Mouse (Mus musculus) c-Kit-negative CD71-positive TER-119-positive erythroid progenitor cells, embryonic 14.5 days (primary cell): ENCODE measurements around the gene Rnps1.
"Not testable (repeated sequence)": the region's sequence is repeated elsewhere in the genome, so short reads cannot be mapped to it uniquely, and the experiment has no call there.

Experiments
- DNase-seq: peaks from one replicate; pipeline ENCODE4 v3.0.0-alpha.2; 2013; ENCODE audit warnings: low read depth, low spot score

The Rnps1 gene

DNA sequence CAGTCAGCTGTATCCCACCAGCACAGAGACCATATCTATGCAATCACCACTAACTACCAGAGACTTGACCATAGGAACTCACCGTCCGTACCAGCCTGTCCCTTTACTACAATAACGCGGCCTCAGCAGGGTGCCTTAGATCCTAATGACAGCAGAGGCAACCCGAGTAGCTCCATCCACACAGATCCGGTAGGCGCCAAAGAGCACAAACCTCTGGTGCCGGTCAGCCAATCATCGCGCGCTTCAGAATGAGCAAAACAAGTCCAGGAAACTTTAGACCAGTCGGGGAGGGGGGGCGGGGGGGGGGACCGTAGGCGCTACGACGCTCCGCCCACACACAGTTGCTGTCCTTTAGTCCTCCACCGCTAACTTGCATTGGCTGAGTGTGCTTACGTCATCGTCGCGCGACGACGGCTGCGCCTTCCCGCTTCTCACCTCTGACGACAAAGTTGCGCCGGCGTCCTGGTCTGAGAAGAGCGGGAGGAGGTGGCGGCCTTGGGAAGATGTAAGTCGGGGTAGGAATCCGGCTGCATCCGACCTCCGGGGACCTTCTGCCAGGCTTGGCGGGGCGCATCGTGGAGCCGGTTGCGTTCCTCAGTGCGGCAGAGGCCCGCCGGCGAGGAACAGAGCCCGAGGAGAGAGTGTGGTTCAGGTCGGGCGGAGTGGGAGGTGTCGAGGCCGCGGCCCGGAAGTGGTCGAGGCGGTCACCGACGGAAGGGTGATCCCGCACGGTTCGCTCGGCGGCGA is at the start of gene Rnps1:
Gene Rnps1 (plus strand): TSS at position 336 of the 747 bp plus-strand sequence.
- peak; percentile 99 for DNase-seq

DNA sequence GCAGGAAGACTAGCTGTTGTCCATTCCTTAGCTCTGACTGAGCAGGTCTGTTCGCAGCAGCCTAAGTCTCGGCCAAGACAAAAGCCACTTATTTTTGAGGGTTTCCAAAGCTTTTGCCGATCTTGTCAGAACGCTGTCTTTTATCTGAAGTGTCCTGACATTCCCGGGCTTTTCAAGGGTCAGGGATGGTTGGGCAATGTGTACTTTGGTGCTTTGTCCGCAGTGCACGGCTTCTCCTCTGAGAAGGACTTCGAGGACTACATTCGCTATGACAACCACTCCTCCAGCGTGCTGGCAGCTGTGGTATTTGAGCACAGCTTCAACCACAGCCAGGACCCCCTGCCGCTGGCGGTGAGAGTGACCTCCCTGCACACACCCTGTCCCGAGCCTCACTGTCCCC is 48.5 kb upstream of the Rnps1 start:
- no peak for DNase-seq

DNA sequence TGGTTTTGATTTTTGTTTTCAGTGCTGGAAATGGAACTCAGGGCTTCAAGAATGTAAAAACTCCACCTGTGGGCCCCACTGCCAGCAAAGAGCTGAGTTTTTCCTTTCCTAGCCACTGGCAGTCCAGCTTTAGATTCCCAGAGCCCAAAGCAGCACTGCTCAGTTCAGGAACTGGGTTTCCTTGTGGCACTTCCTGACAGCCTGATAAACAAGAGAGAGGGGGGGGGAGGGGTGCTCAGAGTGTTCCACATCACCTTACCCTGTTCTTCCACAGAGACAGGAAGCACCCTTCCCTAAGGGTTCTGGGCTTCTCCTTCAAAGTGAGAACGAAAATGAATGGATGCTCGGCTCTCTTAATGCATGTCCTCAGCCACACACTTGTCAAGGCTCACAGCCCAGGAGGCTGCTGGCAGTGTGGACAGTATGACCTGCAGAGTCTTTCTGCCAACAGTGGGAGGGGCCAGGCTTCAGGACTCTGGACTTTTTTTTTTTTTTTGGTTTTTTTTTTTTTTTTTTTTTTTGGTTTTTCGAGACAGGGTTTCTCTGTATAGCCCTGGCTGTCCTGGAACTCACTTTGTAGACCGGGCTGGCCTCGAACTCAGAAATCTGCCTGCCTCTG is 39.2 kb upstream of the Rnps1 start:
- no peak for DNase-seq

DNA sequence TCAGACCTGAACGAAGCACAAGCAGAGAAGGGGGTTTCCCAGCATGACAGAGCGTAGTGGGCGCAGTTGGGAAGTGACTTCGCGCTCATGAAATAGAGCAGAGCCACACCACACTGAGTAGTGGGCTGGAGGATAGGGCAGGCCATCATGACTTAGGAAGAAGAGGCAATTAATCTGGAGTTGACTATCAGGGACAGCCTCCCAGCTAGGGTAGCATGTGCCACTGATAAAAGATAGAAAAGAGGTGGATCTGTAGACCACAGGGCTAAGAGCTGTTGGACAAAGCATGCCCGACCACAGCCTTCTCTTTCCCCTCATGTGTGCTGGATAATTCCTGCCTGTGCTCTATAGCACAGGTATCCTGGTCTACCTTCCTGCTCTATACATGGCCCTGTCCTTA is 38.5 kb upstream of the Rnps1 start:
- DNase-seq: no peak

DNA sequence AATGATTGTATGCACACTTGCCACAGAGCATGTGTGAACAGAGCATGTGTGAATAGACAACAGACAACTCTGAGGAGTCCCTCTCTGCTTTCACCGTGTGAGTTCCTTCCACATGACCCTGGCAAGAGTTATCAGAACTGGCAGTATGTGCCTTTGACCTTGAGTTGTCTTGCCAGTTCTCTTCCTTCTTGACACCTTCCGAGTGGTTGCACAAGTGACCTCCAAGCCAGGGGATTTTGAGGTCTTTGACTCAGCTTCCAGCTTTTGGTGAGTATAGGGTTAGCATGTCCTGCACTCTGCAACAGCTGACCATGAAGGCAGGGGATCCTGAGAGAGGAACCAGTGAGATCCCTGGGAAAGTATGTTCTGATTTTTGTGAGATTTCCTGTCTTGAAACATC is 35.9 kb upstream of the Rnps1 start:
- DNase-seq: no peak

DNA sequence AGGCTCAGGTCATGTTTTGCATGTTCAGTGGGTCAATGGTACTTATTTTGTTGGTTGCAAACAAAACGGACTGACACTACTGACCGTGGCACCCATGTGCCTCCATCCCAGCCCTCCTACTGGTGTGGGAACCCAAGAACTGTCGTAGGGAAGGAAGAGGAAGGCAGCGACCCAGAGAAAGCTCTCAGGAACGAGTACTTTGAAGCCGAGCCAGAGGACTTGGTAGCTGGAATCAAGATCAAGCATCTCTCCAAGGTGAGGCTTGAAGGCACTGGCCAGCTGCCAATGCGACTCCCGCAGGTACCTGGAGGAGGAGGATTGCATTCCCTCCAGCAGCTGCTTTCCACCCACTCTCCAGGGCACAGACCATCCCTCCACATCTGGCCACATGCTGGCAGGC is 30.6 kb upstream of the Rnps1 start:
- no peak for DNase-seq

DNA sequence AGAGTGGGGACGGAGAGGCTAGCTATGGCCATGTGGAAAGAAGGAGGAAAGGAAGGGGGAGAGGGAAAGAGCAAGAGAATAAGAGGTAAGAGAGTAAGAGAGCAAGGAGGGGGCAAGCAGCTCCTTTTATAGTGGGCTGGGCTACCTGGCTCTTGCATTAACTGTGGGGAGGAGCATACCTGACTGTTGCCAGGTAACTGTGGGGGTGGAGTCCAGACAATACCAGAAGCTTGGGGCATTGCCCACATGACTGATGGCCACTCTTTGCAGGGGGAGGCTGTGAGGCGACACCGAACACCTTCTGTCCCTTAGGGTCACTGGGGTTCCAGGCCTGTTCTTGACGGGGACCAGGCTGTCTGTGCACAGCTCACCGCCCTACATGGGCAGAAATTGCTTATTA is 25.7 kb upstream of the Rnps1 start:
- DNase-seq: no peak

DNA sequence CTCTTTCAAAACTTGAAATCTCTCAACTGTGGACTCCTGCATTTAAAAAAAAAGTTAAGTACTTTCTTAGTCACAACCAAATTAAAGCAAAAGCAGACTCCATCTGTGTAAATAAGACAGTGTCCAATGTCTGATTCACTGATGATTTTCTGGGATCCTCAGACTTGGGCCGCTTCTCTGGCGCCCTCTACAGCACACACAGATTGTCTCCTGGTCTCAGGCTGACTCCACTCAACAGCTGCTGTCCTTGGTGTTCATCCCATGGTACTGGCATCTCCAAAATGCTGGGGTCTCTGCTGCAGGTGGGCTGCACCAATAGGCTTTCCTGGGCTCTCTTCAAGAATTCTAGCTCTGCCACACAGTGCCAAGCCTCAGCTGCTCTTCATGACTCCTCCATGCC is 24.5 kb upstream of the Rnps1 start:
- no peak for DNase-seq

DNA sequence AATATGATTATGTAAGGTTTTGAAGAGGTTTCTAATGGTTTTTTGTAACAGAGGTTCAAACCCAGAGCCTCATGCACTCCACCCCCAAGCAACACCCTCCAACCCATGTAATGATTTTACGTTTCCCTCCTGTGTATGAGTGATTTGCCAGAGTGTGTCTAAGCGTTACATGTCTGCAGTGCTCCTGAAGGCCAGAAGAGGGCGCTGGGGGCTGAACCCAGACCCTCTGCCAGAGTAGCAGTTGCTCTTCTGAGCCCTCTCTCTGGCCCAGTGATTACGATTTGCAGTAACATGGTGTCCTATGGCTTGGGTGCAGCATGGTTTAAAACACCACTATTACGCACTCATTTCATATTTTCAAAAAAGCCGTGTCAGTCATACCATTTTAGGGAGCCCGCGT is 23.2 kb upstream of the Rnps1 start:
- no peak for DNase-seq

DNA sequence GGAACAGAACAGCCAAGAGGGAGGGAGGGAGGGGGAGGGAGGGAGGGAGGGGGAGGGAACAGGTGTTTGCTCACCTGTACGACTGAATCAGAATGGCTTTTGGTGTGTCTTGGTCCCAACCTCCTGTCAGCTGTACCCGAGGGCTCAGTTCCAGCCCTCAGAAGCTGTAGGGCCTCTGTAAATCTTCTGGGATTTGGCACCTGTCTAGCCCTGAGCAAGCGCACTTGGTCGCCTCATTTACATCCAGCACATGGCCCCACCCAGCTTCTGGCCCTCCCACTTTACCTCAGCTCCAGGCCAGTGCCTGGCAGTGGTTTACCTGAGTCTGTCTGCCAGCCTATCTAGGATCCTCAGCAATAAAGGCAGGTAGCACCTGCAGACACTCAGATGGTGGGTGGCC is 20.8 kb upstream of the Rnps1 start:
- DNase-seq: no peak

DNA sequence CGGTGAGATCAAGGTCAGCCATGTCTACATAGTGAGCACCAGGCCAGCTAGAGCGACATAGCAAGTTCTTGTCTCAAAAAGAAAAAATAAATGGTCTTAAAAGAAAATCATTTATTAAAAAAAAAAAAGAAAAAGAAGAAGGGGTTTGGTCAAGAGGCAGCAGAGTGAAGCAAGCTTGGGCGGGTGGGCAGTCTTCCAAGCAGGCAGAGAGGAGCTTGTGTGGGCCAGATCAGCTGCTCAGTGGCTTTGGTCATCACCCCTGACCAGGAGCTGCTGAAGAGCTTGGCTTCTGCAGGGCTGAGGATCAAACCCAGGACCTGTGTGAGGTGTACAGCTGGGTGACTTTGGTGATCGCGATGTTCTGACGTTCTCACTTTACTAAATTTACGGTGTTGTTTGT is 19.9 kb upstream of the Rnps1 start:
- no peak for DNase-seq

DNA sequence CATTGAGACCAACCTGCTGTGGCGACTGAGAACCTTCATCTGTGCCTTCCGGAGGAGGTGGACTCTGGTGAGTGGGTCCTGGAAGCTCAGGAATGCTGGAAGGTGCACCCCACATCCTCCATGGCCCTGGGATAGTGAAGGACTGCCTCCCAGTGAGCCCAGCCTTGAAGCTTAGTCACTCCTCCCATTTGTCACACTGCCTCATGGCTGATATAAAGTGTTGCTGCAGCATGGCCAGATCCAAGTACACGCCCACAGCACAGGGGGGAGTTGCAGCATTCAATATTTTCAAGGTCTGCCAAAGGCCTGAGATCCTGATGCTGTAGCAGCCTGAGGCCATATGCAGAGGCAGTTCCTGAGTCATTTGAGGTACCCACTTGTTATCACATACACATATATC is 12.0 kb upstream of the Rnps1 start:
- DNase-seq: no peak

DNA sequence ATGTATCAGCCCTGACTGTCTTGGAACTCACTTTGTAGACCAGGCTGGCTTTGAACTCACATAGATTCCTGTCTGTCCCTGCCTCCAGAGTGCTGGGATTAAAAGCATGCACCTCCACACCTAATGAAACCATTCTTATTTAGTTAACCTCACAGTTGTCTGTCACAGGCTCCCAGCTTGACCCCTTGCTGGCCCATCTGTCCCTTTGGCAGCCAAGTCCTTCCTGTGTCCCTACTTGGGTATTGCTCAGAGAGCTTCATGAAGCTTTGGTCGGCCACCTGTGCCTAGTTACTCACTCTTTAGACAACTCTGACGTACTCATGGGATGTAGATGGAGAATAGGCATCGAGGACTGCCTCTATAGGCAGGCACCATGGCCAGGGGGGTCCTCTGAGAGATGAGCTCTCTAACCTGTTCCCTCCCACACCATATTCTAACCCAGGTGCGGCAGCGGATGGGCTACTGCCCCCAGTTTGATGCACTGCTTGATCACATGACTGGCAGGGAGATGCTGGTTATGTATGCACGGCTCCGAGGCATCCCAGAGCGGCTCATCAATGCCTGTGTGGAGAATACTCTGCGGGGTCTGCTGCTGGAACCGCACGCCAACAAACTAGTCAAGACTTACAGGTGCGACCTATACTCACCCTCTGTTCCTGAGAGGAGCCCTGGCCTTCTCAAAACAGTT is 7.1 kb upstream of the Rnps1 start:
- DNase-seq: no peak

DNA sequence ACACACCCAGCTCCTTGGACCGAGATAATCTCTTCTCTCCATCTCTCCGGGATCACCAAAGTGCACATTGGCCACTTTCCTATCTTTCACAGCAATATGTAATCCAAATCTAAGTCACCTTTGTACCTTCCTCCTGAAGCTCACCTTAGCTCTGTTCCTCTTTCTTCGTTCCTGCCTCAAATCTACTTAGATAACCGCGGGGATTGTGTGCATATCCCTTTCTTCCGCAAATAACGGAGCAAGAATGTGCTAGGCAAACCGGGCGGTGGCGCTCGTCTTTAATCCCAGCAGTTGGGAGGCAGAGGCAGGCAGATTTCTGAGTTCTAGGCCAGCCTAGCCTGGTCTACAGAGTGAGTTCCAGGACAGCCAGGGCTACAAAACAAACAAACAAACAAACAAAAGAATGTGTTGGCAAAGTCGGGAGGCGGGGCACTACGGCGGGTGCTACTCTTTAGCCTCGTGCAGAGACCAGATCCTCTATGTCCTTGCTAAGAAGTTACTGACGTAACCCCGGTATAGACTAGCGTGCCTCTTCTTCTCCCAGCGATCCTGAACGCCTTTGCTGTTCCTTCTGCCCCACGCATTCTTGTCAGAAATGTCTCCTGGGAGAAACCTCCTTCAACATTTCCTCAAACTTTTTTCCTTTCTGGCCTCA is 681 bp upstream of the Rnps1 start:
- DNase-seq: peak; percentile 46

DNA sequence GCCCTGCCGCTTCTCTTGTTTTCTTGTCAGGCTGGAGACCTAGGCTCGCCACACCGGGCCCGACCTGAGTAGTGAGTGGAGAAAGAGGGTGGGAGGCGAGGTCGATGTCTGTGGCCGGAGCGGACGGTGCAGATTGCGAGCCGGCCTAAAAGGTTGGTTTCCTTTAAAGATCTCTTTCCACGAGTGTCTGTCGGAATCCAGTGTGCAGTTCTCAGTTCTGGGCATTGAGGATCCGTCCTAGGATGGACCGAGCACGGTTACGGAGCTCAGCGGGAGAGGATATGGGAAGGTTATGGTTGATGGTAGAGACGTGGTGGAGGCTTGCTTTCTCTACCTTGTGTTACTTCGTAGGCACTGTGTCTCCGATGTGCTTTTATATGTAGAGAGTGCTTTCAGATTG is 646 bp downstream of the Rnps1 start:
- peak; percentile 17 for DNase-seq

DNA sequence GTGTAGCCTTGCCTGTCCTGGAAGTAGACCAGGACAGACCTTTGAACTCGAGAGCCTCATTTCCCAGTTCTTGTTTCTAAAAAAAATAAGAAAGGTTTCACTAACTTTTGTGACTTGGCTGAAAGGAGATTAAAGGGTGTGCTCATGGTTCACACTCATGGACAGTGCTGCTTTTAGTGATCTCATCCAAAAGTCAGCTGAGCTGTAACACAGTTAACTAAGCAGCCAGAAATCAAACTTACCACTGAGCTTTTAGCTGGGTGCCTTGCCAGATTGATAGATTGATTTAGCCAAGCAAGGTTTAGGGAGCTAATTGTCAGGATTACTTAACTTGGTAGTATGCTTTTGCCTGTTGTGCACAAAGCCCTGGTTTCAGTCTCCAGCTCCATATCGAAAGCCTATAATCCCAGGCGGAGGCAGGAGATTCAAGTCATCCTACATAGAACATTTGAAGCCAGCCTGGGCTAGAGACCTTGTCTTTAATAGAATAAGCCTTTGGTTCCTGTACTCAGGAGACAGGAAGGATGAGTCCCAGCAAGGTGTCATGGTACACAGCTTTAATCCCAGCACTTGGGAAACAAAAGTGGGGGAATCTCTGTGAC is 1.8 kb downstream of the Rnps1 start:
- no peak for DNase-seq

DNA sequence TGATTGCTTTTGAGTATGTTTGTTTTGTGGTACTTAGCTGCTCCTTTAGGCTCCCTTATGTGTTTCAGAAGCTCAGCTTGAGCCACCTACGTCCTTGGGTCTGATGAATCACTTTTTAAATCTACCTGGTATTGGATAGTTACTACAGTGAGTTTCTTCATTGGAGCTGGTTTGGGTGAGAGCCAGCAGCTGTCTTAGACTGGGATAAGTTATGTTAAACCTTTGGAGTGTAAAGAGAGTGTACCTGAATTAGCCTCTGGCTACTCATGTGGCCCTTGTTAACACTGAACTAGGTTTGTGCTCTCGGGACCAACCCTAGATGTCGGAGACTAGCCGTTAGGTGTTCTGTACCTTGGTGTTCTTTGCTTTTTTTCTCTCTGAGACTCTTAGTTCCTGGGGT is 8.7 kb downstream of the Rnps1 start:
- DNase-seq: no peak

DNA sequence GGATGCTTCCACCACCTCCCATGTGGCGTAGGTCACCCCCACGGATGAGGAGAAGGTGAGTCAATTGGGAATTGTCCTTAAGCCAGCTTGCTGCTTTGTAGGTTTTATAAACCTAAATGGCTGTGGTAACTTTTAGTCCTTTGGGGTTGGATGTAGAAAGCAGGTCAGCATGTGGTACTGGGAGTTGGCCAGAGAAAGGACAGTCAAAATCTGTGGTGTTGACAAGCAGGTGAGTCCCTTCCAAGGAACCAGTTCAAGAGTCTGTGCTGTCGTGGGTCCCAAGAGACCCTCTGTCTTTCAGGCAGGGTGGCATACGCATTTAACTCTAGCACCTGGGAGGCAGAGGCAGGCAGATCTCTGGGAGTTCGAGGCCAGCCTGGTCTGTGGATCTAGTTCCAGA is 10.1 kb downstream of the Rnps1 start:
- no peak for DNase-seq

DNA sequence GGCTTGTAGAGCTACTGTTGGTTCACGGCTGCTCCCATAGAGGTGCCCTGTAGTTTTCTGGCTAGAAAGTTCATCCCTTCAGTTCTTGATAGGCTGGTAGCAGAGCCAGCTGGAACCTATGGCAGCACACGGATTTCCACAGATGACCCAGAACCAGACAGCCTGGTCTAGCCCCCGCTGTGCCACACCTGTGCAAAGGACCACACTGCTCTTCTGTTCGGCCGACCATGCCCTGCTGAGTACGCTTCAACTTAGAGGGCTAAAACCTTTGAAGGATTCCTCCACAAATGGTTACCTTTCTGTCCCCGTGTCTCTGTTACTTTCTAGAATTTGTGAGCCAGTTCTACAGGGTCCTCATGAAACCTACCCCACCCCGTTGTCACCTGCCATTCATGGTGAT is 11.0 kb downstream of the Rnps1 start:
- not testable (repeated sequence) for DNase-seq

DNA sequence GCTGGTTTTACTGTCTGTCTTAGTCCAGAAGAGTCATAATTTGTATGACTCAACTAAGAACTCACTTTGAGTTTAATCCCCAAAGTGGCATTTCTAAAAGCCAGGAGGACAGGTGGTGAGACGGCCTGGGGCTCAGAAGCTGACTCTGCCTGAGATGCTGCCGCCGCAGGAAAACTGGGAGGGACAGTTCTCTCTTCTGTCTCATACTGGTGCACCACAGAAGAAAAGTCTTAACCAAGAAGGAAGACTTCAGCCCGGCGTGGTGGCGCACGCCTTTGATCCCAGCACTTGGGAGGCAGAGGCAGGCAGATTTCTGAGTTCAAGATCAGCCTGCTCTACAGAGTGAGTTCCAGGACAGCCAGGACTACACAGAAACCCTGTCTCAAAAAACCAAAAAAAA is 11.5 kb downstream of the Rnps1 start:
- DNase-seq: no peak

DNA sequence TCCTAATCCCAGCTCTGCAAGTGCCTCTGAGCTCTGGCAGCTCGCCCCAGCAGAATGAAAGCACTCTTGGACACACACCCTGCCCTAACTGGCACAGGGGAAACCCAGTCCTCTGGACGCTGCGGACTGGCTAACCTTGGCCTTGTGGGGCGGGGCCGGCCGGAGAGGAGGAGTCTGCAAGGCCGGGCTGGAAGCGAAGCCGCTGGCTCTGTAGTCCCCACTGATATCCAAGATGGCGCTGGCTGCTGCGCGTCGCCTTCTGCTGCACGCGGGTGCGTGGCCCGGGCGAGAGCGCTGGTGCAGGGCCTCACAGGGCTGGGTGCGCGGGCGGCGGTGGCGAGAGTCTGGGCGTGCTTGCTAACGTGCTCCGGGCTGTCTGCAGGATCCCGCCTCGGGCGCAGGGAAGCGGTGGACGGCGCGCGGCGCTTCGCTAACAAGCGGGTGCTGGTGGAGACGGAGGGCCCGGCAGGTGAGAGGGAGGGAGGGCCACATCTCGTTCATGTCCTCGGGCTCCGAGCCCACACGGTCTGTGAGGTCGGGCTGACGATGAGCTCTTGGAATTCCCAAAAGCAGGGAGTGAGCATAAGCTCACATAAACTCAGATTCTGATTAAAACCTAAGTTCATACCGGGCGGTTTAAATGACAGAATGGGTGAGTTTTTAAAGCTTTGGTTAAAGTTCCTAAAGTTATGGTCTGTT is 12.3 kb downstream of the Rnps1 start, which contains the start of gene Eci1:
Gene Eci1 (plus strand): TSS at position 171 of the 699 bp plus-strand sequence.
- DNase-seq: peak; percentile 79
